Mouse (Mus musculus): Measurements from ENCODE around the gene Dnase1. TPM values are rescaled to one million over a fixed set of nuclear protein-coding genes. Genes with fewer than 3 reads are reported as not detected.
"Not testable (repeated sequence)": the region's sequence is repeated elsewhere in the genome, so short reads cannot be mapped to it uniquely, and the experiment has no call there.

The Dnase1 gene
- total and polyA plus RNA-seq, 3 experiments, result not detected

GRCm38 (mm10) chr16:4079656-4080055, 42.9 kb downstream of the Dnase1 start:
- Histone ChIP-seq H3K36me3 (ENCODE audit: control insufficient read depth, insufficient read depth, low read length) (no peaks in the 10 kb centered on the region), H3K79me2 (replicated peaks; ENCODE audit: control insufficient read depth, insufficient read depth, low read length) (no peaks in the 10 kb centered on the region), H3K27me3 (ENCODE audit: control insufficient read depth, insufficient read depth, low read length) (no peaks in the 10 kb centered on the region), H3K4me3 (no peak overlapping the region), H3K27ac (no peak overlapping the region; the same call in 1 of the 2 replicates), H3K9ac (ENCODE audit: low read depth, low read length) (no peak overlapping the region), H3K4me1 (ENCODE audit: control insufficient read depth, insufficient read depth, low read length) (no peaks in the 10 kb centered on the region)
- TF ChIP-seq EP300 (IDR thresholded peaks at IDR 0.05; ENCODE audit: insufficient read depth, low read depth, low read length) (0 out of 2 replicates have a peak, but pooled peaks have one; percentile 46), POLR2A (IDR thresholded peaks at IDR 0.05; ENCODE audit: insufficient read depth, low read depth, low read length) (no peak), CTCF (IDR thresholded peaks at IDR 0.05) (no peak)
- intact Hi-C loops (cut with DNase I), result loop anchor here (5.0 kb wide), 3 partner anchors 78 to 188 kb away; partner anchors contain the start of gene Crebbp
- 33% methylated on average over 1 of the region's 1 CpGs for WGBS
- DNase-seq, result peak in 1 of 2 experiments; percentile 12

GRCm38 (mm10) chr16:4080419-4080818, 43.7 kb downstream of the Dnase1 start:
- H3K4me1 ChIP-seq (ENCODE audit: control insufficient read depth, insufficient read depth, low read length); H3K79me2 ChIP-seq (replicated peaks; ENCODE audit: control insufficient read depth, insufficient read depth, low read length); H3K4me3 ChIP-seq; DNase-seq; H3K27me3 ChIP-seq (ENCODE audit: control insufficient read depth, insufficient read depth, low read length); H3K36me3 ChIP-seq (ENCODE audit: control insufficient read depth, insufficient read depth, low read length); H3K27ac ChIP-seq; H3K9ac ChIP-seq (ENCODE audit: low read depth, low read length): not testable (repeated sequence)
- intact Hi-C loops (cut with DNase I), result loop anchor here (5.0 kb wide), 1 partner anchor 77 kb away; no protein-coding TSS in a partner anchor
- 28% methylated on average over 3 of the region's 3 CpGs for WGBS

GRCm38 (mm10) chr16:4085051-4085450, 48.3 kb downstream of the Dnase1 start:
- no peak for TF ChIP-seq POLR2A (IDR thresholded peaks at IDR 0.05; ENCODE audit: insufficient read depth, low read depth, low read length)
- TF ChIP-seq EP300 (IDR thresholded peaks at IDR 0.05; ENCODE audit: insufficient read depth, low read depth, low read length), result no peak
- no peak for TF ChIP-seq CTCF (IDR thresholded peaks at IDR 0.05)
- no peaks in the 10 kb centered on the region for H3K4me1 ChIP-seq (ENCODE audit: control insufficient read depth, insufficient read depth, low read length)
- WGBS, result 88% methylated on average over 7 of the region's 7 CpGs
- intact Hi-C loops (cut with DNase I), result no loop called here
- DNase-seq, result no peak
- no peak overlapping the region for H3K9ac ChIP-seq (ENCODE audit: low read depth, low read length)
- H3K27me3 ChIP-seq (ENCODE audit: control insufficient read depth, insufficient read depth, low read length), result no peaks in the 10 kb centered on the region
- no peak overlapping the region for H3K27ac ChIP-seq
- no peaks in the 10 kb centered on the region for H3K36me3 ChIP-seq (ENCODE audit: control insufficient read depth, insufficient read depth, low read length)
- H3K4me3 ChIP-seq, result no peak overlapping the region
- no peaks in the 10 kb centered on the region for H3K79me2 ChIP-seq (replicated peaks; ENCODE audit: control insufficient read depth, insufficient read depth, low read length)

GRCm38 (mm10) chr16:4085851-4086387, 49.2 kb downstream of the Dnase1 start:
- no peak for DNase-seq
- TF ChIP-seq POLR2A (IDR thresholded peaks at IDR 0.05; ENCODE audit: insufficient read depth, low read depth, low read length) (no peak), EP300 (IDR thresholded peaks at IDR 0.05; ENCODE audit: insufficient read depth, low read depth, low read length) (no peak), CTCF (IDR thresholded peaks at IDR 0.05) (no peak)
- Histone ChIP-seq H3K36me3 (ENCODE audit: control insufficient read depth, insufficient read depth, low read length) (no peaks in the 10 kb centered on the region), H3K4me3 (no peak overlapping the region), H3K27me3 (ENCODE audit: control insufficient read depth, insufficient read depth, low read length) (no peaks in the 10 kb centered on the region), H3K79me2 (replicated peaks; ENCODE audit: control insufficient read depth, insufficient read depth, low read length) (no peaks in the 10 kb centered on the region), H3K9ac (ENCODE audit: low read depth, low read length) (no peak overlapping the region), H3K27ac (no peak overlapping the region), H3K4me1 (ENCODE audit: control insufficient read depth, insufficient read depth, low read length) (no peaks in the 10 kb centered on the region)
- WGBS, result 92% methylated on average over 9 of the region's 9 CpGs
- intact Hi-C loops (cut with DNase I), result no loop called here

GRCm38 (mm10) chr16:4087214-4087913, 50.6 kb downstream of the Dnase1 start:
- H3K4me3 ChIP-seq, result no peak overlapping the region
- no peaks in the 10 kb centered on the region for H3K4me1 ChIP-seq (ENCODE audit: control insufficient read depth, insufficient read depth, low read length)
- H3K36me3 ChIP-seq (ENCODE audit: control insufficient read depth, insufficient read depth, low read length), result no peaks in the 10 kb centered on the region
- no peak overlapping the region for H3K9ac ChIP-seq (ENCODE audit: low read depth, low read length)
- no peak overlapping the region for H3K27ac ChIP-seq
- intact Hi-C loops (cut with DNase I), result no loop called here
- no peaks in the 10 kb centered on the region for H3K79me2 ChIP-seq (replicated peaks; ENCODE audit: control insufficient read depth, insufficient read depth, low read length)
- TF ChIP-seq CTCF (IDR thresholded peaks at IDR 0.05), result no peak
- TF ChIP-seq EP300 (IDR thresholded peaks at IDR 0.05; ENCODE audit: insufficient read depth, low read depth, low read length), result no peak
- TF ChIP-seq POLR2A (IDR thresholded peaks at IDR 0.05; ENCODE audit: insufficient read depth, low read depth, low read length), result no peak
- no peak for DNase-seq
- H3K27me3 ChIP-seq (ENCODE audit: control insufficient read depth, insufficient read depth, low read length), result no peaks in the 10 kb centered on the region
- WGBS, result 93% methylated on average over 8 of the region's 8 CpGs

Small RNAs within 50 kb of the gene (microRNA-seq; reads per million reads assigned to microRNA genes)
- gene Gm23413, result 0 reads per million in 2 experiments

Other genes starting within 250 kb of the Dnase1 start
- not detected for gene Olfr15, start 206.1 kb upstream of the Dnase1 start, total RNA-seq (2021)
- gene Olfr15, start 206.1 kb upstream of the Dnase1 start, polyA plus RNA-seq (2012; rRNA removed), result not detected in 2 replicates
- 1 to 10 TPM; 1.3 to 1.8 TPM for gene Zfp174, start 189.7 kb upstream of the Dnase1 start, total RNA-seq (2021)
- gene Zfp174, start 189.7 kb upstream of the Dnase1 start, polyA plus RNA-seq (2012; rRNA removed), result 1.00 and 1.8 TPM in 2 replicates
- gene Naa60, start 164.6 kb upstream of the Dnase1 start, total RNA-seq (2021), result 10 to 100 TPM; 48.6 to 49.4 TPM
- gene Naa60, start 164.6 kb upstream of the Dnase1 start, polyA plus RNA-seq (2012; rRNA removed), result 50.4 and 59.4 TPM in 2 replicates
- gene Zfp597, start 152.4 kb upstream of the Dnase1 start, total RNA-seq (2021), result 10 to 100 TPM; 10.8 to 12.1 TPM
- 2.3 and 4.6 TPM in 2 replicates for gene Zfp597, start 152.4 kb upstream of the Dnase1 start, polyA plus RNA-seq (2012; rRNA removed)
- under 1 TPM; 0.27 to 0.42 TPM for gene Gm20695, start 152.3 kb upstream of the Dnase1 start, total RNA-seq (2021)
- gene Gm20695, start 152.3 kb upstream of the Dnase1 start, polyA plus RNA-seq (2012; rRNA removed), result not detected in 2 replicates
- gene 1700037C18Rik, start 128.3 kb upstream of the Dnase1 start, total RNA-seq (2021), result 1 to 10 TPM; 2.9 TPM
- gene 1700037C18Rik, start 128.3 kb upstream of the Dnase1 start, polyA plus RNA-seq (2012; rRNA removed), result 2.9 and 5.2 TPM in 2 replicates
- 10 to 100 TPM in 1 of 2 experiments, 1 to 10 TPM in 1; 9.7 to 10.9 TPM for gene Cluap1, start 128.1 kb upstream of the Dnase1 start, total RNA-seq (2021)
- 4.9 and 5.9 TPM in 2 replicates for gene Cluap1, start 128.1 kb upstream of the Dnase1 start, polyA plus RNA-seq (2012; rRNA removed)
- 1 to 10 TPM; 1.1 to 1.2 TPM for gene Nlrc3, start 60.3 kb upstream of the Dnase1 start, total RNA-seq (2021)
- 2.8 and 3.2 TPM in 2 replicates for gene Nlrc3, start 60.3 kb upstream of the Dnase1 start, polyA plus RNA-seq (2012; rRNA removed)
- gene Slx4, start 33.2 kb upstream of the Dnase1 start, total RNA-seq (2021), result 1 to 10 TPM; 6.4 to 9.4 TPM
- gene Slx4, start 33.2 kb upstream of the Dnase1 start, polyA plus RNA-seq (2012; rRNA removed), result 7.7 and 9.8 TPM in 2 replicates
- gene Trap1, start 40.9 kb downstream of the Dnase1 start, total RNA-seq (2021), result 100 to 1,000 TPM; 138 to 154 TPM
- 124 and 167 TPM in 2 replicates for gene Trap1, start 40.9 kb downstream of the Dnase1 start, polyA plus RNA-seq (2012; rRNA removed)
- 10 to 100 TPM; 34.8 to 39.5 TPM for gene Crebbp, start 177.1 kb downstream of the Dnase1 start, total RNA-seq (2021)
- 15.1 and 17.2 TPM in 2 replicates for gene Crebbp, start 177.1 kb downstream of the Dnase1 start, polyA plus RNA-seq (2012; rRNA removed)

Measured in heart, adult 2 months (tissue).